Mouse (Mus musculus) midbrain, embryonic 13.5 days (tissue): ENCODE results near the gene Sirt2. TPM values are rescaled to one million over a fixed set of nuclear protein-coding genes. Genes with fewer than 3 reads are reported as not detected.
A peak's percentile ranks its signal among the peaks of the same experiment; 100 is the strongest.

ENCODE experiments used
- ATAC-seq: fragments of 200-750 bp; cut with Nextera tagmentation; 2 replicates; pipeline ENCODE4 v1.8.0; 2017; ENCODE audit warnings: mild to moderate bottlenecking, moderate TSS enrichment, moderate library complexity
- H3K27ac ChIP-seq: fragments of 300-500 bp; sonication (generic); 2 replicates; pipeline ENCODE4 v1.5.1; 2015; ENCODE audit warnings: inconsistent platforms, mild to moderate bottlenecking, moderate library complexity
- H3K27me3 ChIP-seq: fragments of 300-500 bp; sonication (generic); 2 replicates; pipeline ENCODE4 v1.6.1; 2015; ENCODE audit warnings: mild to moderate bottlenecking, inconsistent platforms
- H3K36me3 ChIP-seq: fragments of 300-500 bp; sonication (generic); 2 replicates; pipeline ENCODE4 v1.6.1; 2015; ENCODE audit warnings: mild to moderate bottlenecking, inconsistent platforms
- H3K4me1 ChIP-seq: fragments of 300-500 bp; sonication (generic); replicated peaks from 2 replicates; pipeline ENCODE4 v1.6.1; 2015; ENCODE audit warnings: inconsistent platforms
- H3K4me2 ChIP-seq: fragments of 300-500 bp; sonication (generic); replicated peaks from 2 replicates; pipeline ENCODE4 v1.6.1; 2015; ENCODE audit warnings: moderate library complexity, mild to moderate bottlenecking, inconsistent platforms
- H3K4me3 ChIP-seq: fragments of 300-500 bp; sonication (generic); replicated peaks from 2 replicates; pipeline ENCODE4 v1.5.1; 2015; ENCODE audit warnings: mild to moderate bottlenecking, inconsistent platforms
- H3K9ac ChIP-seq: fragments of 300-500 bp; sonication (generic); replicated peaks from 2 replicates; pipeline ENCODE4 v1.6.1; 2015; ENCODE audit warnings: mild to moderate bottlenecking, inconsistent platforms
- H3K9me3 ChIP-seq: fragments of 300-500 bp; sonication (generic); 2 replicates; pipeline ENCODE4 v1.6.1; 2016; ENCODE audit warnings: mild to moderate bottlenecking, inconsistent platforms
- WGBS: fragments of 180-500 bp; shearing (Covaris S2); methylation state at CpG from one replicate; pipeline ENCODE4 v1.1.7; 2015; 5-methylcytosine and 5-hydroxymethylcytosine counted together
- polyA plus RNA-seq: library from polyadenylated mRNA; unstranded; fragments of >200 nt; fragmentation: Nextera tagmentation; extraction: Ambion mirVana; gene quantifications from 2 replicates; pipeline ENCODE4 v1.2.1, GENCODE M21; 2015

Gene Sirt2
- polyA plus RNA-seq, 1 experiment from 2014 or later, result 108 TPM

GRCm38 (mm10) chr7:28820358-28821260, 54.1 kb downstream of the Sirt2 start:
- 36% methylated on average over 12 of the region's 12 CpGs for WGBS
- Histone ChIP-seq H3K36me3 (peaks cover 74% of the 10 kb centered on the region), H3K27ac (peak overlapping the region; percentile 69), H3K4me2 (no peak overlapping the region), H3K4me1 (peaks cover 69% of the 10 kb centered on the region), H3K9ac (peak overlapping the region; percentile 40; the same call in 1 of the 2 replicates), H3K27me3 (no peaks in the 10 kb centered on the region), H3K9me3 (no peaks in the 10 kb centered on the region), H3K4me3 (no peak overlapping the region)
- 0 out of 2 replicates have a peak, but pooled peaks have one; percentile 15 for ATAC-seq

DNA sequence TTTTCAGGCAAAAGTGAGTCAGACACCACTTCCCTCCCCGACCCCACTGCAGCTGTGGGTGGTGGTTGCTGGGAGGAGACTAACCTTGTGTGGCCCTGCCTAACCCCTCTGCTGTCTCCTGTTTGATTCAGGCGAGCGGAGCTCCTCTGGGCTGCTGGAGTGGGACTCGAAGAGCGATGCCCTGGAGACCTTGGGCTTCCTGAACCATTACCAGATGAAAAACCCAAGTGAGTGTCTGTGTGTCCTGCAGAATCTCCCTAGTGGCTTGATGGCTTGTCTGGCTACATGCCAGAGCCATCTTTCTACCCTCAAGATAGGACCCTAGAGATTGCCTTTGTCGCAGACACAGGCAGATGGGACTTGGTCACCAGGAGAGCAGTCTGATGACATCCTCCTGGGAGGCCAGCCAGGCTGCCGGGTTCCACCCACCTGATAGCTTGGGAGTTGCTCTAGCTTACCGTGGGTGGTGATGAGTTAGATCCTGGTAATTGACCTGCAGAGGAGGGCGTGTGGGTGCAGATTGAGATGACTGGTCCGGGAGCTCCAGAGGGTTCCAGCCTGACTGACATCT, 54.8 kb downstream of the Sirt2 start:
- H3K4me2 ChIP-seq, result no peak overlapping the region
- 75% methylated on average over 10 of the region's 10 CpGs for WGBS
- no peak overlapping the region for H3K4me3 ChIP-seq
- peaks cover 68% of the 10 kb centered on the region for H3K4me1 ChIP-seq
- no peaks in the 10 kb centered on the region for H3K27me3 ChIP-seq
- no peak for ATAC-seq
- H3K9me3 ChIP-seq, result no peaks in the 10 kb centered on the region
- H3K9ac ChIP-seq, result no peak overlapping the region
- H3K27ac ChIP-seq, result peak overlapping the region; percentile 69
- H3K36me3 ChIP-seq, result peaks cover 67% of the 10 kb centered on the region

GRCm38 (mm10) chr7:28822556-28822955, 56.0 kb downstream of the Sirt2 start:
- no peak overlapping the region for H3K27ac ChIP-seq
- H3K4me3 ChIP-seq, result no peak overlapping the region
- H3K9me3 ChIP-seq, result no peaks in the 10 kb centered on the region
- H3K4me1 ChIP-seq, result peaks cover 56% of the 10 kb centered on the region
- peaks cover 55% of the 10 kb centered on the region for H3K36me3 ChIP-seq
- no peaks in the 10 kb centered on the region for H3K27me3 ChIP-seq
- H3K4me2 ChIP-seq, result no peak overlapping the region
- WGBS, result 47% methylated on average over 1 of the region's 1 CpGs
- ATAC-seq, result no peak
- no peak overlapping the region for H3K9ac ChIP-seq

DNA sequence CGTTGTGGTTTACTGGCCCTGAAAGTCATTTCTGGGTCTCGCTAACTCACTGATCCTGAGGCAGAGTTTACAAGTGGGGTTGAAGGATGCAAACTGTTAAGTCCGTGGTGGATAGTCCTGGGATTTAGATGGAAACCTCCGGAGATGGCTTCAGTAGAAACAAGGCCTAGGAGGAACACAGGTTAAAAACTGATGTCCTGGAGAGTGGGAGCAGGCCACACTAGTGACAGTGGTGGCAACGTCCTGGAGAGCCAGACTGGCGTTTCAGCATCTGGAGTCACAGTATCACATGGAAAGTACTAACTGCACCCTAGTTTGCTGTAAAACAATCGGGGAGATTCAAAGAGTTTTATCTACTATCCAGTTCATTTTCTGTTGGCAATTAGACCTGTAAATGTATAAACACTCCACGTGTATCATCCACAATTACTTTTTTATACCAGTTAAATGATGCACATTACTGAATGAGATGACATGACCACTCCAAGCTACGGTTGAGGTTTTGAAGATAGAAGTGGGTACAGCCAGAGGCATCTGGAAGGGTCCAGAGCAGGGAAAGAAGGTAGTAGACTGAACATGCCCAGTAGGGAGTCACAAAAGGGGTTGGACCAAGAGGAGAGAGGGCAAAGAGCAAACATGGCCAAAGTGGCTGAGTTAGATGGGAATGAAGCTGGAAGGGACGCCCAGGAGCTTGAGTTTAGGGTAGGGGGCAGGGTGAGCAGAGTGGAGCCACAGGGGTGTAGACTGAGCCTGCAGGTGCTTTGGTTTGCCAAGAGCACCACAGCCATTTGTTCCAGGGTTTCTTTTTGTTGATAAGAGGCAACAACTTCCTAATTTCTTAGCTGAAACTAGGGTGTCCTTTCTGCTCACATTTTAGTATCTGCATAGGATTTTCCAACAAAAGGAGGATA, 56.7 kb downstream of the Sirt2 start:
- Histone ChIP-seq H3K4me2 (no peak overlapping the region), H3K9me3 (no peaks in the 10 kb centered on the region), H3K4me1 (peaks cover 49% of the 10 kb centered on the region), H3K27ac (peak overlapping the region; percentile 21; the same call in 1 of the 2 replicates), H3K36me3 (peaks cover 48% of the 10 kb centered on the region), H3K9ac (no peak overlapping the region), H3K27me3 (no peaks in the 10 kb centered on the region), H3K4me3 (no peak overlapping the region)
- ATAC-seq, result no peak
- 61% methylated on average over 10 of the region's 10 CpGs for WGBS

DNA sequence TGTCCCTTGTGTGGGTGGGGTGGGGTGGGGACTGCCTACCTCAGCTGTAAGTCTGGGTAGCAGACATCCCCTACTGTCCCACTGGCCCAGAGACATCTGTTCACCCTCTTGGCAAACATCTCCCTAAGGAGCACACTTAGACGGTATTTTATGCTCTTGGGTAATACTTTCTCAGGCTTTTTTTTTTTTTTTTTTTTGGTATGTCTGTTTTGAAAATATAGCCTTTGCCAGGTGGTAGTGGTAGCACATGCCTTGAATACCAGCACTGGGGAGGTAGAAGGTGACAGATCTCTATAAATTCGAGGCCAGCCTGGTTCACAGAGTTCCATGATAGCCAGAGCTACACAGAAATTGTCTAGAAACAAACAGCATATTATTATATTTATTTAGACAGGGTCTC, 57.4 kb downstream of the Sirt2 start:
- Histone ChIP-seq H3K4me3 (no peak overlapping the region), H3K9me3 (no peaks in the 10 kb centered on the region), H3K9ac (no peak overlapping the region), H3K4me2 (no peak overlapping the region), H3K27me3 (no peaks in the 10 kb centered on the region), H3K27ac (no peak overlapping the region), H3K4me1 (peaks cover 44% of the 10 kb centered on the region), H3K36me3 (peaks cover 41% of the 10 kb centered on the region)
- WGBS, result 64% methylated on average over 2 of the region's 2 CpGs
- no peak for ATAC-seq

- Histone ChIP-seq H3K9me3 (no peaks in the 10 kb centered on the region), H3K36me3 (peaks cover 36% of the 10 kb centered on the region), H3K9ac (peak within 1 kb of the TSS; percentile 66), H3K4me3 (peak within 1 kb of the TSS; percentile 51), H3K27me3 (no peaks in the 10 kb centered on the region), H3K27ac (peak within 1 kb of the TSS; percentile 80), H3K4me2 (peak within 1 kb of the TSS; percentile 56), H3K4me1 (peaks cover 34% of the 10 kb centered on the region)
- ATAC-seq, result peak; percentile 86
- WGBS, result 2% methylated on average over 33 of the region's 33 CpGs
Observed at GRCm38 (mm10) chr7:28824941-28825685, 58.6 kb downstream of the Sirt2 start, which contains the start of gene Ech1. Gene Ech1, plus strand, starts transcription at chr7:28825217.

DNA sequence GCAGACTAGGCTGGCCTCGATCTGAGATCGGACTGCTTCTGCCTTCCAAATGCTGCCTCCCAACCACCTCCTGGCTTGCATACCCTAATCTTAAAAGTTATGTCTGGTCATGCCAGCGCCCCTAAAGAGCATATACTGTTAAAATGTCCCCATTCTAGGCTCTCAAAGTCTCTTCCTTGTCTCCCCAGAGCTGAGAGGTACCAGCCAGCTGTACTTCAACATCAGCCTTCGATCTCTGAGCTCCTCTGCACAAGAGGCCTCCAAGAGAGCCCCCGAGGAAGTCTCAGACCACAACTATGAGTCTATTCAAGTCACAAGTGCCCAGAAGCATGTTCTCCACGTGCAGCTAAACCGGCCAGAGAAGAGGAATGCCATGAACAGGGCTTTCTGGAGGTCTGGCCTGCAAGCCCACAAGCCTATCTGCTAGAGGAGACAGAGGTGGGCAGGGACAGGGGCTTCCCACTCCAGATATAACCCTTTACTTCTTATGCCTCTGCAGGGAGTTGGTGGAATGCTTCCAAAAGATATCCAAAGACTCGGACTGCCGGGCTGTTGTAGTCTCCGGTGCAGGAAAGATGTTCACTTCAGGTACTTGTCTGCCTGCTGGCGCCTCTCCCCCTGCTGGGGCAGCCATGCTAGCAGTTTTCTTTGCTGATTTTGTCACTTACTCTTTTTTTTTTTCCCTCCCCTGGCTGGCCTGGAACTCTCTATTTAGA, 59.3 kb downstream of the Sirt2 start:
- H3K9me3 ChIP-seq, result no peaks in the 10 kb centered on the region
- peak overlapping the region; percentile 56 for H3K4me2 ChIP-seq
- 0 out of 2 replicates have a peak overlapping the region, but pooled peaks have one; percentile 20 for H3K27ac ChIP-seq
- no peaks in the 10 kb centered on the region for H3K27me3 ChIP-seq
- peak; percentile 31; the same call in 1 of the 2 replicates for ATAC-seq
- 64% methylated on average over 11 of the region's 11 CpGs for WGBS
- H3K4me1 ChIP-seq, result peaks cover 26% of the 10 kb centered on the region
- peak overlapping the region; percentile 66 for H3K9ac ChIP-seq
- H3K36me3 ChIP-seq, result peaks cover 35% of the 10 kb centered on the region
- peak overlapping the region; percentile 51 for H3K4me3 ChIP-seq

DNA sequence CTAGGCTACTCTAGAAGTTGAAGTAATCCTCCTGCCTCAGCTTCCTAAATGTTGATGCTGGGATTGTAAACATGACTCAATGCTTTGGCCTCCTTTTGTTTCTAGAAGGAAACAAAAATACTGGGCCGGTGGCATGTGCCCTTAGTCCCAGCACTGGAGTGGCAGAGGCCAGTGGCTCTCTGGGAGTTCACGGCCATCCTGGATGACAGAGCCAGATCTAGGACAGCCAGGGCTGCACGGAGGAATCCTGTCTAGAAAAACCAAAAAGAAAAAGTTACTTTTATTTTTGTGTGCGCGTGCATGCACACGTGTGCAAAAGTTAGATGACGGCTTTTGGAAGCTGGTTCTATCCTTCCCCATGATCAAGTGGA, 59.9 kb downstream of the Sirt2 start:
- 91% methylated on average over 7 of the region's 7 CpGs for WGBS
- Histone ChIP-seq H3K4me3 (no peak overlapping the region), H3K9me3 (no peaks in the 10 kb centered on the region), H3K27ac (no peak overlapping the region), H3K4me1 (peaks cover 21% of the 10 kb centered on the region), H3K9ac (no peak overlapping the region), H3K36me3 (peaks cover 35% of the 10 kb centered on the region), H3K4me2 (no peak overlapping the region), H3K27me3 (no peaks in the 10 kb centered on the region)
- no peak for ATAC-seq

- peaks cover 19% of the 10 kb centered on the region for H3K4me1 ChIP-seq
- no peak overlapping the region for H3K4me3 ChIP-seq
- ATAC-seq, result no peak
- peaks cover 34% of the 10 kb centered on the region for H3K36me3 ChIP-seq
- H3K9me3 ChIP-seq, result no peaks in the 10 kb centered on the region
- WGBS, result 66% methylated on average over 3 of the region's 3 CpGs
- no peak overlapping the region for H3K9ac ChIP-seq
- no peak overlapping the region for H3K4me2 ChIP-seq
- H3K27ac ChIP-seq, result no peak overlapping the region
- H3K27me3 ChIP-seq, result no peaks in the 10 kb centered on the region
Observed at GRCm38 (mm10) chr7:28827338-28827737, 60.8 kb downstream of the Sirt2 start.

GRCm38 (mm10) chr7:28829821-28830220, 63.3 kb downstream of the Sirt2 start:
- Histone ChIP-seq H3K9me3 (no peaks in the 10 kb centered on the region), H3K4me1 (peaks cover 8% of the 10 kb centered on the region), H3K27me3 (no peaks in the 10 kb centered on the region), H3K4me3 (no peak overlapping the region), H3K9ac (no peak overlapping the region), H3K27ac (no peak overlapping the region), H3K36me3 (peaks cover 25% of the 10 kb centered on the region), H3K4me2 (no peak overlapping the region)
- WGBS, result 96% methylated on average over 8 of the region's 8 CpGs
- ATAC-seq, result no peak

GRCm38 (mm10) chr7:28830981-28831380, 64.4 kb downstream of the Sirt2 start:
- H3K27ac ChIP-seq, result no peak overlapping the region
- no peak for ATAC-seq
- H3K4me2 ChIP-seq, result no peak overlapping the region
- no peaks in the 10 kb centered on the region for H3K27me3 ChIP-seq
- peaks cover 2% of the 10 kb centered on the region for H3K4me1 ChIP-seq
- WGBS, result 95% methylated on average over 5 of the region's 5 CpGs
- H3K36me3 ChIP-seq, result peaks cover 25% of the 10 kb centered on the region
- no peak overlapping the region for H3K4me3 ChIP-seq
- no peak overlapping the region for H3K9ac ChIP-seq
- H3K9me3 ChIP-seq, result no peaks in the 10 kb centered on the region
